Mouse (Mus musculus) hindbrain, embryonic 10.5 days (tissue): Measurements from ENCODE around the gene Dlgap5. TPM values are rescaled to one million over a fixed set of nuclear protein-coding genes. Genes with fewer than 3 reads are reported as not detected.

Experiments used
- DNase-seq: peaks from one replicate; pipeline ENCODE4 v3.0.0-alpha.2; 2017; ENCODE audit warnings: low spot score
- H3K27ac ChIP-seq: fragments of 300-500 bp; sonication (generic); 2 replicates; pipeline ENCODE4 v1.5.1; 2016; ENCODE audit warnings: mild to moderate bottlenecking, moderate library complexity
- H3K27me3 ChIP-seq: fragments of 300-500 bp; sonication (generic); 2 replicates; pipeline ENCODE4 v1.6.1; 2016; ENCODE audit warnings: mild to moderate bottlenecking; ENCODE audit not compliant: poor library complexity, insufficient read depth, severe bottlenecking
- H3K36me3 ChIP-seq: fragments of 300-500 bp; sonication (generic); 2 replicates; pipeline ENCODE4 v1.6.1; 2016; ENCODE audit warnings: mild to moderate bottlenecking, moderate library complexity
- H3K4me1 ChIP-seq: fragments of 300-500 bp; sonication (generic); replicated peaks from 2 replicates; pipeline ENCODE4 v1.6.1; 2016; ENCODE audit warnings: mild to moderate bottlenecking
- H3K4me3 ChIP-seq: fragments of 300-500 bp; sonication (generic); 2 replicates; pipeline ENCODE4 v1.5.1; 2016; ENCODE audit warnings: mild to moderate bottlenecking, moderate library complexity
- H3K9me3 ChIP-seq: fragments of 300-500 bp; sonication (generic); 2 replicates; pipeline ENCODE4 v1.6.1; 2016; ENCODE audit warnings: mild to moderate bottlenecking, moderate library complexity
- WGBS: fragments of 180-500 bp; shearing (Covaris S2); methylation state at CpG from one replicate; pipeline ENCODE4 v1.1.7; 2016; 5-methylcytosine and 5-hydroxymethylcytosine counted together
- polyA plus RNA-seq: library from polyadenylated mRNA; unstranded; fragments of >200 nt; fragmentation: Nextera tagmentation; extraction: Ambion mirVana; gene quantifications from 2 replicates; pipeline ENCODE4 v1.2.1, GENCODE M21; 2016

Gene Dlgap5
- polyA plus RNA-seq, 1 experiment from 2014 or later = 56.6 TPM

DNA sequence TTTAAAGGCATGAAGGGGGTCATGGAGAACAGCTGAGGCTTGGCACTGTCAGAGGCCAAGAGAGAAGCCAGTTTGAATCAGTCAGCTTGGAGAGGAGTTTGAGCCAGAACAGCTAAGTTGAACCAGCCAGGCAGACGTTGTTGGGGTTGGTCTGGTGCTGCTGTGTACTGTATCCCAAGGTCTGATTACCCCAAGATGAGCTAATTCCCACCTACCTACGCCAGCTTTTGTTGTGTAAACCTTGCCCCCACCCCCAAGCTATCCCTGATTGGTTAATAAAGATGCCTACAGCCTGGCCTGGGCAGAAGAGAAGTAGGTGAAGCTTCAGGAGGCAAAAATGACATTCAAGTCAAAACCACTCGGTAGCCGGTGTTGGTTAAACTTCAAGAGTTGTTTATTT lies 4.3 kb upstream of the Dlgap5 start:
- Histone ChIP-seq H3K4me3 (no peak overlapping the region), H3K4me1 (peaks cover 5% of the 10 kb centered on the region), H3K36me3 (no peaks in the 10 kb centered on the region), H3K27me3 (no peaks in the 10 kb centered on the region), H3K9me3 (no peaks in the 10 kb centered on the region), H3K27ac (no peak overlapping the region)
- 64% methylated on average over 4 of the region's 4 CpGs for whole genome bisulfite sequencing
- no peak for DNase-seq

DNA sequence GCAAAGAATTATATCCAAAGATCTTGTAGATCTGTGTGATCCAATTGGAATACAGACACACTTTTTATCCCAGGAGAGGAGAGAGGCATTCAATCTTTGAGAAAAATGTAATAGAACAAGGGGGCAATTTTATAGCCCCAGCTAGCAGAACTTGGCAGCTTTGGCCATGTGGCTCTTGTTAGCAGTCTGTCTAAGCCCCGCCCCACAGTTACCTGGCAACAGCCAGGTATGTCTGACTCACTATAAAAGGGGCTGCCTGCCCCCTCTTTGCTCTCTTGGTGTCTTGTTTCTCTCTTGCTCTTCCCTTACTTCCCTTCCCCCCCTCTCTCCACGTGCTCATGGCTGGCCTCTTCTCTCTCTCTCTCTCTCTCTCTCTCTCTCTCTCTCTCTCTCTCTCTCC lies 3.4 kb upstream of the Dlgap5 start:
- Histone ChIP-seq H3K27ac (no peak overlapping the region), H3K9me3 (no peaks in the 10 kb centered on the region), H3K4me1 (peaks cover 14% of the 10 kb centered on the region), H3K4me3 (no peak overlapping the region), H3K36me3 (peaks cover under 1% of the 10 kb centered on the region; the same call in 1 of the 2 replicates), H3K27me3 (no peaks in the 10 kb centered on the region)
- 38% methylated on average over 2 of the region's 2 CpGs for WGBS
- DNase-seq = no peak

DNA sequence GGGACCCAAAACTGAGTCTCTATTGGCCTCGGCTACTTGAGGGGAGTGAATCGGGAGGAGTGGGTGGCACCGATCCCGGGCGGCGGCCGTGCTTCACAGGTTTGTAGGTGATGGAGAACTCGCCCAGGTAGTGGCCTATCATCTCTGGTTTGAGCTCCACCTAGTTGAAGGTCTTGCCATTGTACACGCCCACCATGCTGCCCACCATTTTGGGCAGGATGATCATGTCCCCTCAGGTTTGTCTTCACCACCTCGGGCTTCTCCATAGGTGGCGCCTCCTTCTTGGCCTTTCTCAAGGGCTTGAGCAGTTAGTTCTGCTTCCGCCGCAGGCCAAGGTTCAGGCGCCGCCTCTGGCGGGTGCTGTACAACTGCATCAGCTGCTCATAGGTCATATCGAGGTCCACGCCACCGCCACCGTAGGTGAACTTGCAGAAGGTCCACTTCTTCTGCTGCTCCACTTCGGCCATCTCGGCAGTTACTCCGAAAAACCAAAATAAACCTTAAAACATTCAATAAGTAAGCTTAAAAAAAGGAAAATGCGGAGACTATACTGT lies 1.6 kb upstream of the Dlgap5 start:
- Histone ChIP-seq H3K27me3 (no peaks in the 10 kb centered on the region), H3K36me3 (peaks cover 18% of the 10 kb centered on the region), H3K4me3 (no peak overlapping the region), H3K27ac (no peak overlapping the region), H3K4me1 (peaks cover 16% of the 10 kb centered on the region), H3K9me3 (no peaks in the 10 kb centered on the region)
- 91% methylated on average over 24 of the region's 24 CpGs for WGBS
- no peak for DNase-seq

DNA sequence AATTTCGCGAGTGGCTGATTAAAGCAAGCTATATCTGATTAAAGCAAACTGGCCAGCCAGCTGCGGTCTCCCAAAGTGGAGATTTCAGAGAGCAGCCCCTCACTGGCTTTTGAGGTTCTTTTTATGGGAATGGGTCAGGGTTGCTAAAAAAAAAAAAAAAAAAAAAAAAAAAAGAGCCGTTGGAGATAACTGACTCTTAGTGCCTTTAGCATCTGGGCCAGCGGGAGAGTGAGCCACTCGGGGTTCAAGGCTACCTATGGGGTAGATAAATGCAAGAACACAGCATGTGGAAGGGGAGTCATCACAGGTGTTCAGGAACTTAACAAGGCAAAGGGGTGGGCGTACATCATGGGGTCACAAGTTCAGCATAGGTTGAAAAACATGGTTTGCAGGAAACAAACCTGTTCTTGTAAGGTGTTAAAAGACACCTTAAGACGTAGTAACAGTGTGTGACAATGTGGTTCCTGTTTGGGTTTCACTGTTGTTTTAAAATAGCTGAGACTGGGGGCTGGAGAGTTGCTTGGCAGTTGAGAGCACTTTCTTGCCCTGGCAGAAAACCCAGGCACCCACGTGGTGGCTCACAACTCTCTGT lies 923 bp upstream of the Dlgap5 start:
- Histone ChIP-seq H3K4me3 (peak overlapping the region; percentile 76; the same call in 1 of the 2 replicates), H3K27me3 (no peaks in the 10 kb centered on the region), H3K4me1 (peaks cover 16% of the 10 kb centered on the region), H3K9me3 (no peaks in the 10 kb centered on the region), H3K36me3 (peaks cover 25% of the 10 kb centered on the region), H3K27ac (peak overlapping the region; percentile 90; the same call in 1 of the 2 replicates)
- no peak for DNase-seq
- WGBS = 84% methylated on average over 9 of the region's 9 CpGs

DNA sequence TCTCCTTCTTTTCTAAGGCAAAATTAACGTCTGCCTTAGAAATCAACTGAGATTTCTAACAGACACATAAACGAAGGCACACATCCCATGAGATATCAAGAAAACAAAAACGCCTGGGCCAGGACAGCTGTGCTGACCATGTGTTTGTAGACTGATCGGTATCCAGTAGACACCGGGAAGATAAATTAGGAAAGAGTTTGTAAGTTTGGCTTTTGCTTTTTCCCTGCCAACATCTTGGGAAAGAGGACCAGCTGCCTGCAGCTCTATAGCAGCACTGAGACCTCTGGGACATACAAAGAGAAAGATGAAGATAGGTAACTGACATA lies 422 bp upstream of the Dlgap5 start:
- H3K9me3 ChIP-seq = no peaks in the 10 kb centered on the region
- H3K27me3 ChIP-seq = no peaks in the 10 kb centered on the region
- H3K4me1 ChIP-seq = peaks cover 16% of the 10 kb centered on the region
- peak overlapping the region; percentile 76 for H3K4me3 ChIP-seq
- peak overlapping the region; percentile 90 for H3K27ac ChIP-seq
- WGBS = 55% methylated on average over 5 of the region's 5 CpGs
- no peak for DNase-seq
- peaks cover 30% of the 10 kb centered on the region for H3K36me3 ChIP-seq

DNA sequence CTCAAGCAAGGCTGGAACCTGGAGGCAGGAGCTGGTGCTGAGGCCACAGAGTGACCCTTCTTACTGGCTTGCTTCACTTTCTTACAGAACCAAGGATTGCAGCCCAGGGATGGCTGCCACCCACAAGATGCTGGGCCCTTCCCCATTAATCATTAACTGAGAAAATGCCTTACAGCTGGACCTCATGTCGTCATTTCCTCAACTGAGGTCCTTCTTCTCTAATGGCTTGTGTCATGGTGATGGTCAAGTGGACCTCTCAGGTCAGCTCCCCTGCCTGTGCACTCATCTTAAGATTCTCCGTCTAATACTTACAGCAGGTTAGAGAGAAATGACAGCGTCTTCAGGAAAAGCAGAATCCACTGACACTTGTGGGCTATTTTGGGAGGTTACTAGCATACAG lies 861 bp downstream of the Dlgap5 start:
- peaks cover 16% of the 10 kb centered on the region for H3K4me1 ChIP-seq
- DNase-seq = no peak
- no peaks in the 10 kb centered on the region for H3K9me3 ChIP-seq
- H3K4me3 ChIP-seq = peak overlapping the region; percentile 76
- H3K27ac ChIP-seq = peak overlapping the region; percentile 90
- H3K27me3 ChIP-seq = no peaks in the 10 kb centered on the region
- WGBS = 41% methylated on average over 3 of the region's 3 CpGs
- peaks cover 43% of the 10 kb centered on the region for H3K36me3 ChIP-seq

DNA sequence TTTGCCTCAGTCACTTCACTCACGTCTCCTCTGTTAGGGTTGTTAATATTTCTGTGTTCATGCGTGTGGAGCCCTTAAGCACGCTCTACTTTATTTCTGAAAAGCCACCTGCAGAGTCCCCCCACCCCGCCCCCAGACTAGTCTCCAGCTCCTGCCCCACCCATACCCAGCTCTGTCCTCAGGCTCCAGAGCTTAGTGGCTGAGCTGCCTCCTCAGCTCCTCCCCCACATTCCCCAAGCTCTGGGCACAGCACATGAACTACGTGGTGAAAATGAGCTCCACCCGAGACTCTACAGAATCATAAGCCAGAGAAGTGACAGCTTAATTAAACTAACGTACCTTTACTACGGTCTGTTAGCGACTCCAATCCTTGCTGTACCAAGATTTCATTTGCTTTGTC lies 12.2 kb downstream of the Dlgap5 start:
- 92% methylated on average over 9 of the region's 9 CpGs for WGBS
- H3K27ac ChIP-seq = no peak overlapping the region
- DNase-seq = no peak
- H3K36me3 ChIP-seq = peaks cover 99% of the 10 kb centered on the region
- no peak overlapping the region for H3K4me3 ChIP-seq
- H3K27me3 ChIP-seq = no peaks in the 10 kb centered on the region
- no peaks in the 10 kb centered on the region for H3K4me1 ChIP-seq
- no peaks in the 10 kb centered on the region for H3K9me3 ChIP-seq

DNA sequence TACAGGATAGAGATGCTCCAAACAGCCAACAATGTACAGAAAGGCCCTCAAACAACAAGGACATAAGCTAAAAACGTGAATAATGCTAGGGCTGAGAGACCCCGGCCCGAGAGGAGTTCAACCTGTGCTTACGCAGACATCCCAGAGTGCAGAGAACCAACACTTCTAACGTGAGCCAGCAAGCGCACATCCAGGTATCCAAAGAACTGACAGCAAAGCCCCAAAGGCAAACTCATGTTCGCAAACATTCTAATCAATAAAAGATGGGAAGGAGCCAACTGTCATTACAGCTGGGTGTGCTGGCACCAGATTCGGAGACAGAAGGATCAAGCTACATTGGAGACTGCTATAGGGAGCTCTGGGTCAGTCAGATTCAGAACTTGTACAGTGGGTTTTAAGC lies 15.5 kb downstream of the Dlgap5 start:
- H3K9me3 ChIP-seq = no peaks in the 10 kb centered on the region
- H3K4me3 ChIP-seq = no peak overlapping the region
- no peak overlapping the region for H3K27ac ChIP-seq
- H3K4me1 ChIP-seq = no peaks in the 10 kb centered on the region
- DNase-seq = no peak
- no peaks in the 10 kb centered on the region for H3K27me3 ChIP-seq
- 95% methylated on average over 8 of the region's 8 CpGs for WGBS
- peaks cover 99% of the 10 kb centered on the region for H3K36me3 ChIP-seq

DNA sequence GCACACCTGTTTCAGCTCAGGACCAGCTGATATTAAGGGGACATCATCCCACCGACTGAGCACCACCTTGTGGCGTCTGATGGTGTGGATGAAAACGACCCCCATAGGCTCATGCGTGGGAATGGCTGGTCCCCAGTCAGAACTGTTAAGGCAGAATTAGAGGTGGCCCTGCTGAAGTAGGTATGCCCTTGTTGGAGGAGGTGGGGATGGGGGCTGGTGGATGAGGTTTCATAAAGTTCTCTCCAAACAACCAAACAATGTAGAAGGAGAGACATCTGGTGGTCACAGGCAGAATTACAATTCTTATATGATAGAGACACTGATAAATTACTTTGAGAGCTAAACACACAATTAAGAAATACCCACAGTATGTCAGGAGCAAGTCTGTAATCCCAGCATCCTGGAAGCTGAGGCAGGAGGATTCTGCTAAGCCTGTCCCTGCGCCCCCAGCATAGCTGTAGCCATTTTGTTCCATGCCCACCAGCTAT lies 22.0 kb downstream of the Dlgap5 start:
- Histone ChIP-seq H3K9me3 (no peaks in the 10 kb centered on the region), H3K36me3 (peaks cover 100% of the 10 kb centered on the region), H3K4me1 (no peaks in the 10 kb centered on the region), H3K4me3 (no peak overlapping the region), H3K27me3 (no peaks in the 10 kb centered on the region), H3K27ac (no peak overlapping the region)
- WGBS = 71% methylated on average over 5 of the region's 5 CpGs
- DNase-seq = peak; percentile 16

DNA sequence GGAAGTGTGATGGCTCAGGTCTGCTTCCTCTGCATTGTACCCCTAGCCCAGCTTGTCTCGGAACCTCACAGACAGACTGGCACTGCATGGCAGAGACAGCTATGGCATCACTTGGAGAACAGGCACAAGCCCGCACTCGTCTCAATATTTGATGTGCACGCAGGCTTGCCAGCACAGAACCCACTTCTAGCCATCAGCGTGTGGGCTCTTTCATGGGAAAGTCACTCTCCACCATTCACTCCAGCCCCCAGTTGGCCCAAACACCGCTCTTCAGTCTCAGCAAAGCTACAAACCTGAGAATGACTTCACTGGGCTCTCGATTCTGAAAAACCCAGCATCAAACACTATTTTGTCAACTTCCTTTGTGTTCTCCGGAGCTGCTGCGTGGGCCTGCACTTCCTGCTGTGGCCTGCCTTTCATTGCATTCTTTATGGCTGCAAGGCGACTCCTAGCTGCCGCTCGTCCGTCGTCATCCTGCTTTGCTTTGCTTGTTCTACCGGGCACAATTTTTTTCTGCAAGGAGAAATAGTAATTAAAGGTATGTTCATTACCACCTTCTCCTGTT lies 22.7 kb downstream of the Dlgap5 start:
- no peak overlapping the region for H3K4me3 ChIP-seq
- H3K4me1 ChIP-seq = no peaks in the 10 kb centered on the region
- no peaks in the 10 kb centered on the region for H3K27me3 ChIP-seq
- no peaks in the 10 kb centered on the region for H3K9me3 ChIP-seq
- 69% methylated on average over 15 of the region's 15 CpGs for WGBS
- no peak for DNase-seq
- no peak overlapping the region for H3K27ac ChIP-seq
- peaks cover 100% of the 10 kb centered on the region for H3K36me3 ChIP-seq

DNA sequence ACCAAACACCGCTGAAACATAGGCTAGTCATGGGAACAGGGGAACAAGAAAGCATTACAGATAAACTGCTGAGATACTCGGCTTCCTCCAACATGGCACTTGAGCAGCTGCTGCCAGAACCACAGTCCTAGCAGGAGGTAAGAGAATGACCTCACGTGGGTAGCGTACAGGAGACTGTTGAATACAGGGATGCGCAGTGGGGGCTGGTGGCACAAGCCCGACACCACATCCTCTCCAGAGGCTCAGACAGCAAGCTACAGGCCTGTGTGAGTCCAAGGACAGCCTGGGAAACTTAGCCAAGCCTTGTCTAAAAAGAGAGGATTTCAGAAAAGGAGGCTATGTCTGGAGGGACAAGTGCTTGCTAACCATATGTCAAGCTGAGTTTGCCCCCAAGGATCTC lies 23.2 kb downstream of the Dlgap5 start:
- no peaks in the 10 kb centered on the region for H3K4me1 ChIP-seq
- no peak overlapping the region for H3K27ac ChIP-seq
- H3K4me3 ChIP-seq = no peak overlapping the region
- peaks cover 100% of the 10 kb centered on the region for H3K36me3 ChIP-seq
- H3K27me3 ChIP-seq = no peaks in the 10 kb centered on the region
- no peak for DNase-seq
- WGBS = 95% methylated on average over 6 of the region's 6 CpGs
- no peaks in the 10 kb centered on the region for H3K9me3 ChIP-seq

DNA sequence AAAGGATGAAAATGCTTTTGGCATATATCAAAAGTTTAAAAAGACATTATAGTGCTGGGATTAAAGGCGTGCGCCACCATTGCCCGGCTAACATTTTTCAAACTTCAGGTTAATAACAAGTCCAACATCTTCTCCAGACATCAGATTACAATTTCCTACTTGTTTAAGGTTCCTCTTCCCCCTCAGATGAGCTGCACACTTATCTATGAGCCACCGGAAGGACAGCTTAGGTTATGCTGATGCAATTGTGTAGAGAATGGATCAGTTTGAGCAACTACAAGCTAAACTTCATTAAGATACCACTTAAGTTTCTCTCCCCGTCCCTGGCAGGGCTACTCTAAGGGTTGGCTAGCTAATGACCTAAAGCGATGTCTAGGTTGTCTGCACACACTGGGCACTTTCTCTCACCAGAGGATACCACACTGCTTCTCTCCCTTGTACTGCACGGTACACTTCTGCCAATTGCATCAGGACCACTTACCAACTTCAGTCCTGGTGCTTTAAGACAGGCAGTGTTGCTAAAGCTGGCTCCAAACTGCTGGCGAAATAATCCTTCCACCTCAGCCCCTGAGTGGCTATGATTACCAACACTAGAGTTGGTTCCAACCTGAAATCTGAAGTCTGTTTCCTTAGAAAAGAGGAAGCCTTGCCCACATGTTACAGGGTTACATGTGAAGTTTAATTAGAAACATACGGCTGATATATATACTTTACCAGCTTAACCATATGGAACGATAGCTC lies 24.7 kb downstream of the Dlgap5 start:
- no peaks in the 10 kb centered on the region for H3K4me1 ChIP-seq
- no peaks in the 10 kb centered on the region for H3K27me3 ChIP-seq
- WGBS = 94% methylated on average over 10 of the region's 10 CpGs
- peaks cover 100% of the 10 kb centered on the region for H3K36me3 ChIP-seq
- DNase-seq = no peak
- no peak overlapping the region for H3K27ac ChIP-seq
- H3K9me3 ChIP-seq = no peaks in the 10 kb centered on the region
- no peak overlapping the region for H3K4me3 ChIP-seq

DNA sequence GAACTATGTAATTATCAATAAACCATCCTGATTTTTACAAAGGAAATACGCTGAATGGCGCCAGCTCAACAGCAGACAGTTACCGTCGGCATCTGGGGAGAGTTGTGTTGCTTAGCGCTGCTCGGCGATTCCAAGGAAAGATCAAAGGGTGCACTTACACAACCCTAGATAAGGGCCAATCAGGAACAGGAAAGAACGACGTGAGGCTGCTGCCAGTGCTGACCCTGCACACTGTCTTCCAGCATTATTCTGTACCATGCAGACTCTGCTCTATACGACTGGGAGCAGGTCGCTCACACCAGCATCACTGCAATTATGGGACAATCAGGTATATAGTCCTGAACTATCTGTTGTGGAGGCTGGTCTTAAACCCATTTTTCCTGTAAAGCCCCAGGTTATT lies 32.1 kb downstream of the Dlgap5 start:
- Histone ChIP-seq H3K27ac (no peak overlapping the region), H3K4me1 (no peaks in the 10 kb centered on the region), H3K9me3 (no peaks in the 10 kb centered on the region), H3K36me3 (peaks cover 62% of the 10 kb centered on the region), H3K27me3 (no peaks in the 10 kb centered on the region), H3K4me3 (no peak overlapping the region)
- DNase-seq = no peak
- 89% methylated on average over 11 of the region's 11 CpGs for WGBS
